Mouse (Mus musculus) lung, embryonic 14.5 days (tissue): ENCODE data around the gene Trappc5. TPM values are rescaled to one million over a fixed set of nuclear protein-coding genes. Genes with fewer than 3 reads are reported as not detected.

Source experiments
- ATAC-seq: fragments of 200-750 bp; cut with Nextera tagmentation; 2 replicates; pipeline ENCODE4 v1.8.0; 2017; ENCODE audit warnings: mild to moderate bottlenecking, moderate TSS enrichment, moderate library complexity; ENCODE audit not compliant: insufficient read depth
- DNase-seq: peaks from one replicate; pipeline ENCODE4 v3.0.0-alpha.2; 2015
- H3K27ac ChIP-seq: fragments of 300-500 bp; sonication (generic); 2 replicates; pipeline ENCODE4 v1.5.1; 2014; ENCODE audit warnings: low read depth, mild to moderate bottlenecking, moderate library complexity
- H3K27me3 ChIP-seq: fragments of 300-500 bp; sonication (generic); 2 replicates; pipeline ENCODE4 v1.6.1; 2014; ENCODE audit warnings: low read length, control low read depth; ENCODE audit not compliant: insufficient read depth
- H3K36me3 ChIP-seq: fragments of 300-500 bp; sonication (generic); 2 replicates; pipeline ENCODE4 v1.6.1; 2014; ENCODE audit warnings: control low read depth; ENCODE audit not compliant: insufficient read depth
- H3K4me1 ChIP-seq: fragments of 300-500 bp; sonication (generic); 2 replicates; pipeline ENCODE4 v1.6.1; 2014; ENCODE audit warnings: antibody characterized with exemption, control low read depth; ENCODE audit not compliant: insufficient read depth
- H3K4me2 ChIP-seq: fragments of 300-500 bp; sonication (generic); 2 replicates; pipeline ENCODE4 v1.6.1; 2014; ENCODE audit warnings: mild to moderate bottlenecking
- H3K4me3 ChIP-seq: fragments of 300-500 bp; sonication (generic); 2 replicates; pipeline ENCODE4 v1.5.1; 2014; ENCODE audit warnings: low read depth, low read length
- H3K9ac ChIP-seq: fragments of 300-500 bp; sonication (generic); 2 replicates; pipeline ENCODE4 v1.6.1; 2014
- H3K9me3 ChIP-seq: fragments of 300-500 bp; sonication (generic); 2 replicates; pipeline ENCODE4 v1.6.1; 2016; ENCODE audit warnings: low read depth, low read length, control low read depth
- CTCF ChIP-seq: IDR thresholded peaks from 2 replicates; pipeline ENCODE4 v1.5.1; 2016; ENCODE audit warnings: antibody characterized with exemption, low read depth
- WGBS: fragments of 180-500 bp; shearing (Covaris S2); extraction: QIAGEN DNeasy Blood & Tissue Kit; methylation state at CpG from one replicate; pipeline ENCODE4 v1.1.7; 2014; 5-methylcytosine and 5-hydroxymethylcytosine counted together
- polyA plus RNA-seq: library from polyadenylated mRNA; unstranded; fragments of >200 nt; fragmentation: Nextera tagmentation; extraction: Ambion mirVana; gene quantifications from 2 replicates; pipeline ENCODE4 v1.2.1, GENCODE M21; 2014

The Trappc5 gene
- polyA plus RNA-seq, 1 experiment from 2014 or later, result 29.7 TPM

DNA sequence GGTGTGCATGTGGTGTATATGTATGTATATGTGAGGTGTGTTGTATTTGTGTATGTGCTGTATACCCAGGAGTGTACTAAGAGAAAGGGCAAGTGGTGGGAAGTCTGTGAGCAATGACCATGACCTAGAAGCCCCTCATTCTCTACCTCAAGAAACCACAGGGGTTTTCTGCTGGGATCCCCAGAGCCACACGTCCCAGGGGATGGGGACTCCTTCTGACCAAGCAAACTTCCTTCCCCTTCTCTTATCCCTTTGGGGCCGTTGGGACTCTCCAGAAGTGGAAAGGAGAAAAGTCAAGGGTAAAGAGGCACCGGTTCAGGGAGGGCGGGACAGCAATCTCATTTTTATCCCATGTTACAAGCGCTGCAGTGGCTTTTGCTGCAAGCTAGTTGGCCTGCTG, 9.3 kb downstream of the Trappc5 start:
- no peaks in the 10 kb centered on the region for H3K4me1 ChIP-seq
- H3K36me3 ChIP-seq, result peaks cover 8% of the 10 kb centered on the region
- no peak overlapping the region for H3K4me3 ChIP-seq
- no peaks in the 10 kb centered on the region for H3K27me3 ChIP-seq
- WGBS, result 63% methylated on average over 5 of the region's 5 CpGs
- no peaks in the 10 kb centered on the region for H3K9me3 ChIP-seq
- H3K4me2 ChIP-seq, result no peak overlapping the region
- ATAC-seq, result no peak
- no peak for TF ChIP-seq CTCF
- H3K9ac ChIP-seq, result no peak overlapping the region
- no peak for DNase-seq
- H3K27ac ChIP-seq, result no peak overlapping the region

DNA sequence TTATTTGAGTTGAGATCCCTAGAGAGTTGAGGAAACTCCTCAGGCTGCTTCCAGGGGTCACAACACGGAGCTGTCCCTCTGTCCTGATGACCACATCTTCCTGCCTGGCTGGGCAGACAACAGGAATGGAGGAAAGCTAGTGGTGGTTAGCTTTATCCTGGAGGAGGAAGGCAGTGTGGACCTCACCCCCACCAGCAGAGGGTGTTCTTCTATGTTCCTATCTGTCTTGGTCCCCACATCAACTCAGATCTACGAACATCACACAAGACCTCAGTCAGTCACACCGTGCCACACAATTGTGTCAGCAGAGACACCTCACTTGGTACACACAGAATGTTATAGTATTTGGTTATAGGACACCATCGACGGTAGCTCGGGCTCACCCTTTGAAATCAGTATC, 11.4 kb downstream of the Trappc5 start:
- 76% methylated on average over 6 of the region's 6 CpGs for WGBS
- Histone ChIP-seq H3K27ac (no peak overlapping the region), H3K36me3 (no peaks in the 10 kb centered on the region), H3K4me2 (no peak overlapping the region), H3K9me3 (no peaks in the 10 kb centered on the region), H3K27me3 (no peaks in the 10 kb centered on the region), H3K4me1 (no peaks in the 10 kb centered on the region), H3K4me3 (no peak overlapping the region), H3K9ac (no peak overlapping the region)
- ATAC-seq, result no peak
- TF ChIP-seq CTCF, result no peak
- DNase-seq, result no peak

GRCm38 (mm10) chr8:3690774-3691173, 14.7 kb downstream of the Trappc5 start:
- no peak for TF ChIP-seq CTCF
- H3K36me3 ChIP-seq, result no peaks in the 10 kb centered on the region

DNA sequence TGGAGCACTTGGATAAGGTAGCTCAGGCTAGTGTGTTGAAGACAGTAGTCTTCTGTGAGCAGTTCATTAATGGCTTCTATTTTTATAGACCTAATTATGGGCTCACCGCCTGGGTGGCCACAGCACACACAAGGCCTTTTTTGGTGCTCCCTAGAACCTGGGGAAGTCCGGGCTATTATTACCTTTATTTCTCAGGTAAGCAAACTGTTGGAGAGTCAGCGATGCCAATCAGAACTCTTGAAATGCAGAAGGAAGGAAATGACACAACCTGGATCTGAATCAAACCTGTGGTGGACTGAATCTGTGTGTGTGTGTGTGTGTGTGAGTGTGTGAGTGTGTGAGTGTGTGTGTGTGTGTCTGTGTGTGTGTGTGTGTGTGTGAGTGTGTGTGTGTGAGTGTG, 18.0 kb downstream of the Trappc5 start, which contains the start of gene Fcer2a:
Gene Fcer2a, minus strand, starts transcription at position 55 of the 400 bp plus-strand sequence.
- TF ChIP-seq CTCF, result no peak
- no peaks in the 10 kb centered on the region for H3K36me3 ChIP-seq
- no peaks in the 10 kb centered on the region for H3K27me3 ChIP-seq
- no peaks in the 10 kb centered on the region for H3K4me1 ChIP-seq
- WGBS, result 86% methylated on average over 3 of the region's 3 CpGs
- ATAC-seq (no peak), DNase-seq (no peak)
- H3K27ac ChIP-seq, result no peak within 1 kb of the TSS
- H3K4me3 ChIP-seq, result no peak within 1 kb of the TSS
- no peak within 1 kb of the TSS for H3K4me2 ChIP-seq
- no peaks in the 10 kb centered on the region for H3K9me3 ChIP-seq
- no peak within 1 kb of the TSS for H3K9ac ChIP-seq

More at GRCm38 (mm10) chr8:3690774-3691173, 14.7 kb downstream of the Trappc5 start:
- Histone ChIP-seq H3K4me1 (no peaks in the 10 kb centered on the region), H3K4me2 (no peak overlapping the region), H3K27me3 (no peaks in the 10 kb centered on the region), H3K9me3 (no peaks in the 10 kb centered on the region), H3K4me3 (no peak overlapping the region), H3K9ac (no peak overlapping the region), H3K27ac (no peak overlapping the region)
- 70% methylated on average over 3 of the region's 3 CpGs for WGBS
- DNase-seq (no peak), ATAC-seq (no peak)

GRCm38 (mm10) chr8:3701491-3701890, 25.4 kb downstream of the Trappc5 start:
- ATAC-seq, result no peak
- TF ChIP-seq CTCF, result no peak

DNA sequence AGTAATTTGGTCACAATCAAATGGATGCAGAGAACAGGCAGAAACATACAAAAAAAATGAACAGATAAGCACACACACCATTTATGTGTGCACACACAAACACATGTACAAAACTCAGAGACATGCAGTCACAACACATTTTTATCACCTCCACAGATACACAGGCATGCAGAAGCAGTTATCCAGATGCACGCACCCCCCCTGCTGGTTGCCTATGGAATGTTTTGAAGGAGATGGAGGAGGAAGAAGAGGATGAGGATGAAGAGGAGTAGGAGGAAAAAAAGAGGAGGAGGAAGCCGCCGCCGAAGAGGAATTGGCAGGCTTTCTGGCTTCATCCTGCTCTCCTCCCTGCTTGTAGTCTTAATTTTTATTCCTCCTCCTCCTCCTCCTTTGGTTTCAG, 29.6 kb downstream of the Trappc5 start:
- Histone ChIP-seq H3K27ac (no peak overlapping the region), H3K36me3 (no peaks in the 10 kb centered on the region), H3K9me3 (no peaks in the 10 kb centered on the region), H3K4me3 (no peak overlapping the region), H3K4me1 (no peaks in the 10 kb centered on the region), H3K4me2 (no peak overlapping the region), H3K27me3 (no peaks in the 10 kb centered on the region), H3K9ac (no peak overlapping the region)
- DNase-seq, result peak; percentile 9
- WGBS, result 56% methylated on average over 4 of the region's 4 CpGs
- ATAC-seq, result no peak
- peak; percentile 52 for TF ChIP-seq CTCF

More at GRCm38 (mm10) chr8:3701491-3701890, 25.4 kb downstream of the Trappc5 start:
- no peak overlapping the region for H3K4me3 ChIP-seq
- no peak overlapping the region for H3K9ac ChIP-seq
- H3K27ac ChIP-seq, result no peak overlapping the region
- no peaks in the 10 kb centered on the region for H3K36me3 ChIP-seq
- H3K4me1 ChIP-seq, result no peaks in the 10 kb centered on the region
- no peak for DNase-seq
- H3K9me3 ChIP-seq, result no peaks in the 10 kb centered on the region
- H3K4me2 ChIP-seq, result no peak overlapping the region
- 93% methylated on average over 1 of the region's 1 CpGs for WGBS
- H3K27me3 ChIP-seq, result no peaks in the 10 kb centered on the region

DNA sequence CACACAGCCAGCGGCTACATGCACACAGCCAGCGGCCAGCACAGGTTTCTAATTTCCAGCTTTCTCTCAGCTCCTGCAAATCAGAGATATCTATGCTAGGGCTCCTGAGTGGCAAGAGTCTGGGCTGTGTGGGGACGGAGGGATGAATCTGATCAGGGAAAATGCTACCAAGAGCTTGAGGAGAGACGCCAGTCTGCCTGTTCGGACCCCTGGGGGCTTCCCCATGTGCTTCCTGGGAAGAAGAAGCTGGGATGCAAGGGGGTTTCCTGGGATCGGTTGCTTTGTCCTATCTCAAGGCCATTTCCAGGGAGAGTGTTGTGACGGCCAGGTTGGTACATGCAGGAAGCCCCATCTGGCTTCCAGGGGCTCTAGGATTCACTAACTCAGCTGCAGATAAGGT, 31.5 kb downstream of the Trappc5 start:
- WGBS, result 65% methylated on average over 7 of the region's 7 CpGs
- DNase-seq (no peak), ATAC-seq (no peak)
- Histone ChIP-seq H3K9ac (no peak overlapping the region), H3K27ac (no peak overlapping the region), H3K9me3 (no peaks in the 10 kb centered on the region), H3K4me3 (no peak overlapping the region), H3K4me1 (no peaks in the 10 kb centered on the region), H3K4me2 (no peak overlapping the region), H3K36me3 (no peaks in the 10 kb centered on the region), H3K27me3 (no peaks in the 10 kb centered on the region)
- TF ChIP-seq CTCF, result no peak

- no peak overlapping the region for H3K4me2 ChIP-seq
- ATAC-seq (no peak), DNase-seq (no peak)
- no peak overlapping the region for H3K27ac ChIP-seq
- H3K36me3 ChIP-seq, result no peaks in the 10 kb centered on the region
- no peaks in the 10 kb centered on the region for H3K9me3 ChIP-seq
- 78% methylated on average over 3 of the region's 3 CpGs for WGBS
- H3K27me3 ChIP-seq, result no peaks in the 10 kb centered on the region
- H3K9ac ChIP-seq, result no peak overlapping the region
- H3K4me3 ChIP-seq, result no peak overlapping the region
- no peak for TF ChIP-seq CTCF
- no peaks in the 10 kb centered on the region for H3K4me1 ChIP-seq
These were observed 34.2 kb downstream of the Trappc5 start for GRCm38 (mm10) chr8:3710312-3710711.
